Mouse (Mus musculus) liver, adult 2 months (tissue): ENCODE results near the gene Ubtf. TPM values are rescaled to one million over a fixed set of nuclear protein-coding genes. Genes with fewer than 3 reads are reported as not detected.

ENCODE experiments used
- DNase-seq: peaks from one replicate; pipeline ENCODE4 v3.0.0-alpha.2; 2011; ENCODE audit warnings: low read depth, low spot score; ENCODE audit errors: extremely low read depth
- H3K27ac ChIP-seq: fragments of 200-500 bp; replicated peaks from 2 replicates; pipeline ENCODE4 v1.5.1; 2012; ENCODE audit warnings: low read depth, mild to moderate bottlenecking, control low read depth, inconsistent platforms, low read length; ENCODE audit not compliant: insufficient read depth
- H3K27me3 ChIP-seq: fragments of 200-500 bp; 2 replicates; pipeline ENCODE4 v1.6.1; 2012; ENCODE audit warnings: mild to moderate bottlenecking, moderate library complexity, low read length, inconsistent platforms; ENCODE audit not compliant: control insufficient read depth, insufficient read depth
- H3K36me3 ChIP-seq: fragments of 200-500 bp; 2 replicates; pipeline ENCODE4 v1.6.1; 2012; ENCODE audit warnings: low read length, inconsistent platforms; ENCODE audit not compliant: control insufficient read depth, insufficient read depth
- H3K4me1 ChIP-seq: fragments of 200-500 bp; 2 replicates; pipeline ENCODE4 v1.6.1; 2011; ENCODE audit warnings: low read length; ENCODE audit not compliant: control insufficient read depth, insufficient read depth
- H3K4me3 ChIP-seq: fragments of 200-500 bp; 2 replicates; pipeline ENCODE4 v1.5.1; 2011; ENCODE audit warnings: low read depth, mild to moderate bottlenecking, control low read depth, low read length, moderate library complexity; ENCODE audit not compliant: insufficient read depth
- H3K79me2 ChIP-seq: fragments of 200-500 bp; 2 replicates; pipeline ENCODE4 v1.6.1; 2012; ENCODE audit warnings: inconsistent platforms, mild to moderate bottlenecking, low read length, moderate library complexity; ENCODE audit not compliant: control insufficient read depth, insufficient read depth
- H3K9ac ChIP-seq: fragments of 200-500 bp; 2 replicates; pipeline ENCODE4 v1.6.1; 2012; ENCODE audit warnings: low read depth, mild to moderate bottlenecking, control low read depth, inconsistent platforms, low read length
- CTCF ChIP-seq: fragments of 200-500 bp; IDR thresholded peaks from 2 replicates; pipeline ENCODE4 v1.5.1; 2011; ENCODE audit warnings: low read depth, low read length, control low read depth
- POLR2A ChIP-seq: fragments of 200-500 bp; IDR thresholded peaks from 2 replicates; pipeline ENCODE4 v1.6.1; 2011; ENCODE audit warnings: low read length, control low read depth; ENCODE audit not compliant: insufficient read depth; ENCODE audit errors: extremely low read depth
- WGBS: fragments of 180-500 bp; shearing (Covaris S2); methylation state at CpG from one replicate; pipeline ENCODE4 v1.1.7; 2018; 5-methylcytosine and 5-hydroxymethylcytosine counted together
- polyA plus RNA-seq: library from polyadenylated mRNA; depleted of rRNA; stranded (reverse); fragments of >200 nt; gene quantifications from 2 replicates; pipeline ENCODE4 v1.2.3, GENCODE M21; 2012
- total RNA-seq: library from RNA; depleted of rRNA; stranded (reverse); fragments of >200 nt; gene quantifications from 2 replicates; pipeline ENCODE4 v1.2.3, GENCODE M21; 2014

The Ubtf gene
- total and polyA plus RNA-seq, 2 experiments: 12.8 to 19.4 TPM

- Histone ChIP-seq H3K79me2 (peaks cover 16% of the 10 kb centered on the region; the same call in 1 of the 2 replicates), H3K27me3 (no peaks in the 10 kb centered on the region), H3K4me3 (no peak overlapping the region), H3K36me3 (peaks cover 12% of the 10 kb centered on the region), H3K9ac (no peak overlapping the region), H3K27ac (no peak overlapping the region), H3K4me1 (peaks cover 14% of the 10 kb centered on the region)
- TF ChIP-seq POLR2A: no peak
- TF ChIP-seq CTCF: no peak
- WGBS: 86% methylated on average over 5 of the region's 5 CpGs
- no peak for DNase-seq
Measured at GRCm38 (mm10) chr11:102294416-102294815, 25.1 kb downstream of the Ubtf start.

DNA sequence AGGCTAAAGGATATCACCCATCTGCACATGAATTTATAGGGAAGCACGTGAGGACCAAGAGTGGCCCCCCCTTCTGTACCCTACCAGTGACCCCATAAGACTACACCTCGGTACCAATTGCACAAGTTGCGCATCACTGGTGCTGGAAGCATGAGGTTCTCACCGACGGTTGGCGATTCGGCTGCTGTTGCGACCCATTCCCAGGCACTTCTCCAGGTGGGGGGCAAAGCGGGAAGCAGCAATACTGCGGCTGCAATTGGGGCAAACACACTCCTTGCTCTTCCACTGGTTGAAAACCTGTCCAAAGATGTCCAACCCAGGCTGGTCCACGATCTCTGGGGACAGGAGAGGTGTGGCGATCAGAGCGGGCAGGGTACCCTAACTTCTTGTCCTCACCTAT is 25.6 kb downstream of the Ubtf start:
- peaks cover 16% of the 10 kb centered on the region; the same call in 1 of the 2 replicates for H3K79me2 ChIP-seq
- 94% methylated on average over 13 of the region's 13 CpGs for WGBS
- no peak overlapping the region for H3K4me3 ChIP-seq
- peaks cover 12% of the 10 kb centered on the region for H3K36me3 ChIP-seq
- H3K27me3 ChIP-seq: no peaks in the 10 kb centered on the region
- H3K27ac ChIP-seq: no peak overlapping the region
- no peak overlapping the region for H3K9ac ChIP-seq
- peaks cover 14% of the 10 kb centered on the region for H3K4me1 ChIP-seq
- TF ChIP-seq POLR2A (no peak), CTCF (no peak)
- no peak for DNase-seq

GRCm38 (mm10) chr11:102291051-102291535 is 28.4 kb downstream of the Ubtf start:
- DNase-seq: no peak
- TF ChIP-seq CTCF: no peak
- no peak for TF ChIP-seq POLR2A
- Histone ChIP-seq H3K36me3 (peaks cover 12% of the 10 kb centered on the region), H3K4me1 (peaks cover 10% of the 10 kb centered on the region), H3K4me3 (no peak overlapping the region), H3K27me3 (no peaks in the 10 kb centered on the region), H3K27ac (no peak overlapping the region), H3K79me2 (peaks cover 16% of the 10 kb centered on the region; the same call in 1 of the 2 replicates), H3K9ac (no peak overlapping the region)
- 85% methylated on average over 11 of the region's 11 CpGs for WGBS

GRCm38 (mm10) chr11:102290141-102290540 is 29.4 kb downstream of the Ubtf start:
- 85% methylated on average over 4 of the region's 4 CpGs for WGBS
- H3K9ac ChIP-seq: no peak overlapping the region
- peaks cover 7% of the 10 kb centered on the region; the same call in 1 of the 2 replicates for H3K79me2 ChIP-seq
- no peak overlapping the region for H3K27ac ChIP-seq
- no peak for DNase-seq
- peaks cover 12% of the 10 kb centered on the region for H3K36me3 ChIP-seq
- TF ChIP-seq CTCF: no peak
- no peak for TF ChIP-seq POLR2A
- no peak overlapping the region for H3K4me3 ChIP-seq
- peaks cover 7% of the 10 kb centered on the region for H3K4me1 ChIP-seq
- no peaks in the 10 kb centered on the region for H3K27me3 ChIP-seq

DNA sequence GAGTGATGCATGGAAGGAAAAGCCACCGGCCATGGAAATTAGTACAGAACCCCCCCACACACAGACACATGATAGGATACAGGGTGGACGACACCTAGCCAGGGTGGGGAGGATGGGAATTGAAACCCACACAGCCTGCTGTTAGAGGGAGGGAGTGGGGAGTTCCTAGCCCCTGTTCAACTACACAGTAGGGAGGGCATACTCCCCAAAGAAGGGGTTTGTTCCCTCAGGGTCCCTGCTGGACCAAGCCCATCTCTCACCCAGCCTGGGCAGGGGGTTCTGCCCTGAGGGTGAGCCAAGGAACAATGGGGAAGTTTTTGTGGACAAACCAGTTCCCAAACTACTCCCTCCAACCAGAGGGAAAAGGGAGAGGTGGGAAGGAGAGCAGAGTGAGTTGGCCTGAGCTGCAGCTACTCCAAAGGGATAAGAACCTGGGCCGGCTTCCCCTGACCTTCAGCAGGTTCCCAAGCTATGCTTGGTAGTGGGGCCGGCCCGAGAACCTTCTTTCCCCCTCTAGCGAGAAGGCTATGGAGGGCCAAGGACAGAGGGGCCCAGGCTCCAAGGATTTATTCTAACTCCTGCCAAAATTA is 29.9 kb downstream of the Ubtf start:
- no peak for DNase-seq
- no peak overlapping the region for H3K9ac ChIP-seq
- H3K27ac ChIP-seq: no peak overlapping the region
- H3K79me2 ChIP-seq: peaks cover 4% of the 10 kb centered on the region; the same call in 1 of the 2 replicates
- H3K4me3 ChIP-seq: no peak overlapping the region
- peaks cover 12% of the 10 kb centered on the region for H3K36me3 ChIP-seq
- no peaks in the 10 kb centered on the region for H3K27me3 ChIP-seq
- TF ChIP-seq POLR2A (no peak), CTCF (no peak)
- WGBS: 81% methylated on average over 6 of the region's 6 CpGs
- peaks cover 3% of the 10 kb centered on the region; the same call in 1 of the 2 replicates for H3K4me1 ChIP-seq

GRCm38 (mm10) chr11:102288913-102289312 is 30.6 kb downstream of the Ubtf start:
- Histone ChIP-seq H3K27me3 (no peaks in the 10 kb centered on the region), H3K79me2 (no peaks in the 10 kb centered on the region; the same call in 1 of the 2 replicates), H3K27ac (no peak overlapping the region), H3K4me3 (no peak overlapping the region), H3K9ac (no peak overlapping the region), H3K36me3 (peaks cover 12% of the 10 kb centered on the region), H3K4me1 (peaks cover 3% of the 10 kb centered on the region; the same call in 1 of the 2 replicates)
- WGBS: 84% methylated on average over 2 of the region's 2 CpGs
- no peak for DNase-seq
- TF ChIP-seq POLR2A (no peak), CTCF (no peak)
